Comparison of ENCODE assay signal across 11 mouse cellular contexts in the genomic region with DNA sequence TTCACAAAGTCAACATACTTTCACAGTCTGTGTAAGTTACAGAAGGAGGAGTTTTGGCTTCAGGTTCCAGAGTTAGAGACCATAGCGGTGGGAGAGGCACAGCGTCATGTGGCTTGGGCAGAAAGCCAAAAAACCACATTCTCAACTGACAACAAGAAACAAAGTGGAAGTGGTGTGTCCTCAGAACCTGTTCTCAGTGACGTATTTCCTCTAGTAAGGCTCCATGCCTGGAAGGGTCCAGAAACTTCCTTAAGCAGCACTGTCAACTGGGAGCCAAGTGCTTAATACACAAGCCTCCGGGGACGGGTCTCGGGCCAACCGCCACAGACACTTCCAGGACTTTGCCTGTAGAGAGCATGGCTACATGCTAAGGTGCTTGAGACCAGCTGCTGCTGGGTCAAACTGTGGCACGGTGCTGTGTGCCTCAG.
DNase-seq lines count a peak whose midpoint lies in the region; ATAC-seq lines count a peak whose summit lies in the region.
"Had no signal": no experiment of that assay in that cellular context is flagged by ENCODE, and none has a peak within 500 bp of the region (broad histone marks: within the 10 kb centered on the region; RNA-seq: fewer than 3 reads in every experiment).

No protein-coding gene starts in this region.

- WGBS in kidney, embryonic 15.5 days, result 61% methylated on average over 8 of the region's 8 CpGs

- DNase-seq in left cerebral cortex, postnatal 4 days, result peak; percentile 35
- DNase-seq in left cerebral cortex, adult 18-20 months (ENCODE audit: low spot score in 2 of 2), result no peak
- peak; percentile 9 for DNase-seq in ZHBTc4 (ENCODE audit: low read depth, low spot score)
- DNase-seq in splenic B cell, adult 2 months (ENCODE audit: low read depth, low spot score), result peak; percentile 85
- DNase-seq in urinary bladder, adult 2 months (ENCODE audit: low spot score), result no peak
- DNase-seq in right cerebral cortex, postnatal 4 days, result no peak
- DNase-seq in testis, postnatal 14 days (ENCODE audit: low spot score), result no peak
- DNase-seq: retina, postnatal 1 day had no signal

- H3K9ac ChIP-seq in kidney, embryonic 15.5 days, result no peak overlapping the region
- H3K9ac ChIP-seq: embryonic facial prominence, embryonic 12.5 days had no signal

- H3K36me3 ChIP-seq in kidney, embryonic 15.5 days, result no peaks in the 10 kb centered on the region
- no peaks in the 10 kb centered on the region for H3K36me3 ChIP-seq in splenic B cell, adult 2 months (ENCODE audit: control insufficient read depth, insufficient read depth, low read length, poor library complexity, severe bottlenecking)
- H3K36me3 ChIP-seq: embryonic facial prominence, embryonic 12.5 days had no signal

- intact Hi-C loops in left cerebral cortex, postnatal 4 days (cut with DNase I), result no loop called here

- no peaks in the 10 kb centered on the region; the same call in 1 of the 2 replicates for H3K4me1 ChIP-seq in kidney, embryonic 15.5 days
- H3K4me1 ChIP-seq: embryonic facial prominence, embryonic 12.5 days had no signal

- H3K4me3 ChIP-seq in kidney, embryonic 15.5 days (replicated peaks), result no peak overlapping the region
- H3K4me3 ChIP-seq: embryonic facial prominence, embryonic 12.5 days had no signal

- no peak overlapping the region for H3K4me2 ChIP-seq in kidney, embryonic 15.5 days
- H3K4me2 ChIP-seq: embryonic facial prominence, embryonic 12.5 days had no signal

- H3K27ac ChIP-seq in kidney, embryonic 15.5 days, result no peak overlapping the region
- H3K27ac ChIP-seq: embryonic facial prominence, embryonic 12.5 days; macrophage had no signal

- no peaks in the 10 kb centered on the region for H3K27me3 ChIP-seq in kidney, embryonic 15.5 days
- H3K27me3 ChIP-seq in splenic B cell, adult 2 months (ENCODE audit: control insufficient read depth, insufficient read depth, low read length, poor library complexity, severe bottlenecking), result no peaks in the 10 kb centered on the region
- H3K27me3 ChIP-seq: embryonic facial prominence, embryonic 12.5 days had no signal

- no peaks in the 10 kb centered on the region for H3K9me3 ChIP-seq in kidney, embryonic 15.5 days (replicated peaks)
- H3K9me3 ChIP-seq: embryonic facial prominence, embryonic 12.5 days had no signal

- ATAC-seq in kidney, embryonic 15.5 days (replicated peaks; ENCODE audit: low FRiP score), result peak; percentile 67

Comparison
In these comparisons a context has a peak if more than half of its experiments do, and no peak if none do; other contexts are left out.
1. DNase-seq: peak in left cerebral cortex, postnatal 4 days (single experiment), ZHBTc4 (single experiment) and splenic B cell, adult 2 months (single experiment); none in left cerebral cortex, adult 18-20 months (0 of 2), urinary bladder, adult 2 months (single experiment), right cerebral cortex, postnatal 4 days (single experiment) and testis, postnatal 14 days (single experiment).